Mouse (Mus musculus): ENCODE measurements around the gene Pcsk5.

- TF ChIP-seq CTCF (IDR thresholded peaks at IDR 0.05; ENCODE audit: low read depth, low read length) (no peak), GATA1 (IDR thresholded peaks at IDR 0.05; ENCODE audit: borderline replicate concordance, low read length) (no peak), GATA2 (IDR thresholded peaks at IDR 0.05; ENCODE audit: borderline replicate concordance, low read depth, low read length) (no peak), TAL1 (conservative IDR thresholded peaks at IDR 0.05; ENCODE audit: low read depth, low read length) (no peak)
These were observed 92.1 kb downstream of the Pcsk5 start for GRCm38 (mm10) chr19:17745380-17745779.

All from G1E (cell line).